Mouse (Mus musculus) C2C12 (cell line): ENCODE data around the gene Utrn. TPM values are rescaled to one million over a fixed set of nuclear protein-coding genes. Genes with fewer than 3 reads are reported as not detected.

Experiments
- H3K27me3 ChIP-seq: one replicate; pipeline ENCODE4 v1.6.1; 2011; ENCODE audit not compliant: control insufficient read depth, insufficient read depth, insufficient read length
- H3K36me3 ChIP-seq: one replicate; pipeline ENCODE4 v1.6.1; 2011; ENCODE audit not compliant: control insufficient read depth, insufficient read depth
- H3K4me3 ChIP-seq: one replicate; pipeline ENCODE4 v1.5.1; 2011; ENCODE audit warnings: mild to moderate bottlenecking, control low read depth; ENCODE audit not compliant: poor library complexity, insufficient read depth, severe bottlenecking
- H3K79me2 ChIP-seq: one replicate; pipeline ENCODE4 v1.6.1; 2011; ENCODE audit not compliant: control insufficient read depth, insufficient read depth
- H3K79me3 ChIP-seq: one replicate; pipeline ENCODE4 v1.6.1; 2011; ENCODE audit warnings: low read depth, control low read depth
- H3ac ChIP-seq: one replicate; pipeline ENCODE3; 2011; ENCODE audit warnings: low read depth; ENCODE audit not compliant: control insufficient read depth, insufficient read length
- CEBPB ChIP-seq: IDR thresholded peaks from one replicate; pipeline ENCODE4 v1.6.1; 2011; ENCODE audit warnings: low read depth, mild to moderate bottlenecking, control low read depth, moderate library complexity
- CTCF ChIP-seq: IDR thresholded peaks from one replicate; pipeline ENCODE4 v1.5.1; 2011; ENCODE audit not compliant: control insufficient read depth, insufficient read depth, insufficient read length
- FOSL1 ChIP-seq: IDR thresholded peaks from one replicate; pipeline ENCODE4 v1.8.0; 2011; ENCODE audit warnings: mild to moderate bottlenecking, low read length; ENCODE audit not compliant: poor library complexity, insufficient read depth, severe bottlenecking
- MAX ChIP-seq: IDR thresholded peaks from one replicate; pipeline ENCODE4 v1.6.1; 2011; ENCODE audit warnings: mild to moderate bottlenecking, control low read depth
- MYOD1 ChIP-seq: IDR thresholded peaks from one replicate; pipeline ENCODE4 v1.6.1; 2011; ENCODE audit warnings: low read depth; ENCODE audit not compliant: control insufficient read depth, insufficient read length
- MYOG ChIP-seq: IDR thresholded peaks from one replicate; pipeline ENCODE4 v1.6.1; 2011; ENCODE audit not compliant: control insufficient read depth, insufficient read length; ENCODE audit errors: extremely low read depth
- USF1 ChIP-seq: IDR thresholded peaks from one replicate; pipeline ENCODE4 v1.6.1; 2011; ENCODE audit warnings: low read depth, mild to moderate bottlenecking, control low read depth, moderate library complexity
- polyA plus RNA-seq: library from polyadenylated mRNA; unstranded; fragments of >200 nt; fragmentation: generic; extraction: Trizol; gene quantifications from one replicate; pipeline ENCODE4 v1.2.1, GENCODE M21; 2012; ENCODE audit warnings: missing spikeins

Gene Utrn
- polyA plus RNA-seq, 1 experiment, result 10.5 TPM

GRCm38 (mm10) chr10:12545440-12545839 lies 323.7 kb downstream of the Utrn start:
- Histone ChIP-seq H3K27me3 (no peaks in the 10 kb centered on the region), H3ac (no peak overlapping the region), H3K36me3 (no peaks in the 10 kb centered on the region), H3K79me2 (no peaks in the 10 kb centered on the region), H3K79me3 (peaks cover 2% of the 10 kb centered on the region), H3K4me3 (no peak overlapping the region)
- TF ChIP-seq FOSL1, result no peak
- TF ChIP-seq CTCF, result no peak
- no peak for TF ChIP-seq MYOG
- TF ChIP-seq CEBPB, result no peak
- no peak for TF ChIP-seq MAX
- TF ChIP-seq MYOD1, result no peak
- no peak for TF ChIP-seq USF1

GRCm38 (mm10) chr10:12541757-12542156 lies 327.4 kb downstream of the Utrn start:
- Histone ChIP-seq H3K79me2 (no peaks in the 10 kb centered on the region), H3K27me3 (no peaks in the 10 kb centered on the region), H3K4me3 (no peak overlapping the region), H3K36me3 (no peaks in the 10 kb centered on the region), H3ac (no peak overlapping the region), H3K79me3 (peaks cover 2% of the 10 kb centered on the region)
- TF ChIP-seq CTCF (no peak), MYOD1 (no peak), CEBPB (no peak), MAX (no peak), FOSL1 (no peak), USF1 (no peak), MYOG (no peak)

- H3K79me3 ChIP-seq, result no peaks in the 10 kb centered on the region
- peaks cover 7% of the 10 kb centered on the region for H3K36me3 ChIP-seq
- no peaks in the 10 kb centered on the region for H3K27me3 ChIP-seq
- no peak overlapping the region for H3K4me3 ChIP-seq
- TF ChIP-seq MYOG (no peak), CTCF (no peak), MYOD1 (no peak), FOSL1 (no peak), USF1 (no peak), CEBPB (no peak), MAX (no peak)
- no peaks in the 10 kb centered on the region for H3K79me2 ChIP-seq
- H3ac ChIP-seq, result no peak overlapping the region
These were observed 333.9 kb downstream of the Utrn start for GRCm38 (mm10) chr10:12535272-12535671.

GRCm38 (mm10) chr10:12534801-12535200 lies 334.4 kb downstream of the Utrn start:
- no peak for TF ChIP-seq USF1
- no peak for TF ChIP-seq FOSL1
- no peak for TF ChIP-seq CEBPB
- no peak for TF ChIP-seq MAX
- no peak for TF ChIP-seq MYOG
- no peak for TF ChIP-seq CTCF
- no peak for TF ChIP-seq MYOD1
- Histone ChIP-seq H3K36me3 (peaks cover 7% of the 10 kb centered on the region), H3K79me2 (no peaks in the 10 kb centered on the region), H3K4me3 (no peak overlapping the region), H3K27me3 (no peaks in the 10 kb centered on the region), H3ac (no peak overlapping the region), H3K79me3 (no peaks in the 10 kb centered on the region)

GRCm38 (mm10) chr10:12534301-12534700 lies 334.9 kb downstream of the Utrn start:
- Histone ChIP-seq H3K36me3 (peaks cover 7% of the 10 kb centered on the region), H3K79me2 (no peaks in the 10 kb centered on the region), H3K79me3 (no peaks in the 10 kb centered on the region), H3K27me3 (no peaks in the 10 kb centered on the region), H3ac (no peak overlapping the region), H3K4me3 (no peak overlapping the region)
- no peak for TF ChIP-seq MYOG
- TF ChIP-seq MYOD1, result no peak
- no peak for TF ChIP-seq MAX
- no peak for TF ChIP-seq CEBPB
- TF ChIP-seq USF1, result no peak

GRCm38 (mm10) chr10:12522078-12522477 lies 347.1 kb downstream of the Utrn start:
- Histone ChIP-seq H3K4me3 (no peak overlapping the region), H3ac (no peak overlapping the region), H3K36me3 (peaks cover 11% of the 10 kb centered on the region), H3K79me2 (no peaks in the 10 kb centered on the region), H3K27me3 (no peaks in the 10 kb centered on the region), H3K79me3 (no peaks in the 10 kb centered on the region)
- TF ChIP-seq FOSL1 (no peak), MYOG (no peak), MYOD1 (no peak), CEBPB (no peak), MAX (no peak), CTCF (no peak), USF1 (no peak)
